Mouse (Mus musculus) ES-Bruce4 (cell line): ENCODE measurements around the gene Tmem136.

Source experiments
- CTCF ChIP-seq: IDR thresholded peaks from one replicate; pipeline ENCODE4 v1.8.1; 2011; ENCODE audit warnings: low read depth, low read length
- EP300 ChIP-seq: IDR thresholded peaks from 2 replicates; pipeline ENCODE4 v1.6.1; 2011; ENCODE audit warnings: low read depth, low read length; ENCODE audit not compliant: insufficient read depth
- POLR2A ChIP-seq: IDR thresholded peaks from one replicate; pipeline ENCODE4 v1.8.1; 2011; ENCODE audit warnings: low read length; ENCODE audit not compliant: insufficient read depth

DNA sequence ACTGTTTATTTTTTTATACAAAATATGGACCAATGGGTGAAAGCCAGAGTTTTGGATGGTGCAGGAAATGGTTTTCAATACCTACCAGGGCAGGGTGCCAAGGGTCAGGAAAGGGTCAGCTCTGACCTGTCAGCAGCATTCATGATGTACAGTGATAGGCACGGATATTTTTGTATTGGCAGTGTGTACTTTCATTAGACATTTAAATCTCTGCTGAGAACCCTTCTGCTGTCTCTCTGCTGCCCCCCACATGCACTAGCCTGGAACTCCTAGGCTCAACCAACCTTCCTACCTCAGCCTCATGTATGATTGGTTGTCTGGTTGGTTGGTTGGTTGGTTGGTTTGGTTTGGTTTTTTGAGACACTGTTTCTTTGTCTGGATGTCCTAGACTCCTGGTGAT, 6.0 kb upstream of the Tmem136 start:
- TF ChIP-seq POLR2A (no peak), EP300 (no peak), CTCF (peak; percentile 28)
